Mouse (Mus musculus) embryonic facial prominence, embryonic 14.5 days (tissue): ENCODE measurements at regions not wholly inside any gene's neighbourhood (a gene's known extent, or its start where the extent isn't known, plus 50 kb on each side); places are given as distances from the start of the nearest gene placed in this dataset.

Experiments
- ATAC-seq: fragments of 200-750 bp; cut with Nextera tagmentation; 2 replicates; pipeline ENCODE4 v1.8.0; 2017; ENCODE audit warnings: low read depth, moderate number of reproducible peaks, moderate TSS enrichment
- DNase-seq: peaks from one replicate; pipeline ENCODE4 v3.0.0-alpha.2; 2015; ENCODE audit warnings: low spot score
- H3K27ac ChIP-seq: fragments of 300-500 bp; sonication (generic); replicated peaks from 2 replicates; pipeline ENCODE4 v1.5.1; 2014; ENCODE audit warnings: low read depth, mild to moderate bottlenecking, low read length, moderate library complexity
- H3K27me3 ChIP-seq: fragments of 300-500 bp; sonication (generic); replicated peaks from 2 replicates; pipeline ENCODE4 v1.6.1; 2014; ENCODE audit warnings: low read length; ENCODE audit not compliant: control insufficient read depth, insufficient read depth
- H3K36me3 ChIP-seq: fragments of 300-500 bp; sonication (generic); 2 replicates; pipeline ENCODE4 v1.6.1; 2014; ENCODE audit warnings: low read length, mixed read lengths; ENCODE audit not compliant: control insufficient read depth, insufficient read depth
- H3K4me1 ChIP-seq: fragments of 300-500 bp; sonication (generic); 2 replicates; pipeline ENCODE4 v1.6.1; 2014; ENCODE audit warnings: antibody characterized with exemption, low read length; ENCODE audit not compliant: control insufficient read depth, insufficient read depth
- H3K4me2 ChIP-seq: fragments of 300-500 bp; sonication (generic); 2 replicates; pipeline ENCODE4 v1.6.1; 2014; ENCODE audit warnings: low read depth, mild to moderate bottlenecking, low read length, moderate library complexity, mixed read lengths
- H3K4me3 ChIP-seq: fragments of 300-500 bp; sonication (generic); 2 replicates; pipeline ENCODE4 v1.5.1; 2014; ENCODE audit warnings: low read depth, mild to moderate bottlenecking, low read length
- H3K9ac ChIP-seq: fragments of 300-500 bp; sonication (generic); 2 replicates; pipeline ENCODE4 v1.6.1; 2014; ENCODE audit warnings: low read depth, mild to moderate bottlenecking, low read length, moderate library complexity, mixed read lengths
- H3K9me3 ChIP-seq: fragments of 300-500 bp; sonication (generic); 2 replicates; pipeline ENCODE4 v1.6.1; 2016; ENCODE audit warnings: low read length; ENCODE audit not compliant: control insufficient read depth
- WGBS: fragments of 180-500 bp; shearing (Covaris S2); extraction: QIAGEN DNeasy Blood & Tissue Kit; methylation state at CpG from one replicate; pipeline ENCODE4 v1.1.7; 2014; 5-methylcytosine and 5-hydroxymethylcytosine counted together

GRCm38 (mm10) chr10:54858075-54858474 is 781.7 kb upstream of the Man1a start:
- no peak overlapping the region for H3K4me3 ChIP-seq
- no peaks in the 10 kb centered on the region for H3K4me1 ChIP-seq
- H3K9me3 ChIP-seq: no peaks in the 10 kb centered on the region
- H3K4me2 ChIP-seq: no peak overlapping the region
- ATAC-seq: no peak
- DNase-seq: no peak
- H3K27me3 ChIP-seq: no peaks in the 10 kb centered on the region
- no peaks in the 10 kb centered on the region for H3K36me3 ChIP-seq
- no peak overlapping the region for H3K9ac ChIP-seq
- H3K27ac ChIP-seq: no peak overlapping the region

- Histone ChIP-seq H3K9me3 (no peaks in the 10 kb centered on the region), H3K27ac (no peak overlapping the region), H3K4me3 (no peak overlapping the region), H3K27me3 (no peaks in the 10 kb centered on the region), H3K4me2 (no peak overlapping the region), H3K9ac (no peak overlapping the region), H3K36me3 (no peaks in the 10 kb centered on the region), H3K4me1 (no peaks in the 10 kb centered on the region)
- DNase-seq: no peak
- WGBS: 89% methylated on average over 2 of the region's 2 CpGs
- no peak for ATAC-seq
These were observed 765.2 kb upstream of the Man1a start for GRCm38 (mm10) chr10:54841591-54841990.

GRCm38 (mm10) chr10:54839008-54839407 is 762.6 kb upstream of the Man1a start:
- Histone ChIP-seq H3K4me3 (no peak overlapping the region), H3K27ac (no peak overlapping the region), H3K4me1 (no peaks in the 10 kb centered on the region), H3K4me2 (no peak overlapping the region), H3K36me3 (no peaks in the 10 kb centered on the region), H3K27me3 (no peaks in the 10 kb centered on the region), H3K9ac (no peak overlapping the region), H3K9me3 (no peaks in the 10 kb centered on the region)
- no peak for ATAC-seq
- DNase-seq: no peak

- no peak for ATAC-seq
These were observed 738.3 kb upstream of the Man1a start for GRCm38 (mm10) chr10:54814604-54815122.

GRCm38 (mm10) chr10:54799478-54800196 is 723.2 kb upstream of the Man1a start:
- no peak overlapping the region for H3K9ac ChIP-seq
- ATAC-seq (no peak), DNase-seq (peak; percentile 2)
- H3K36me3 ChIP-seq: no peaks in the 10 kb centered on the region
- H3K27ac ChIP-seq: no peak overlapping the region
- no peaks in the 10 kb centered on the region for H3K27me3 ChIP-seq
- WGBS: 62% methylated on average over 9 of the region's 9 CpGs
- H3K4me3 ChIP-seq: no peak overlapping the region
- H3K4me1 ChIP-seq: no peaks in the 10 kb centered on the region
- H3K9me3 ChIP-seq: no peaks in the 10 kb centered on the region
- no peak overlapping the region for H3K4me2 ChIP-seq

More at GRCm38 (mm10) chr10:54814604-54815122, 738.3 kb upstream of the Man1a start:
- Histone ChIP-seq H3K27ac (no peak overlapping the region), H3K4me3 (no peak overlapping the region), H3K4me2 (no peak overlapping the region), H3K4me1 (no peaks in the 10 kb centered on the region), H3K9me3 (no peaks in the 10 kb centered on the region), H3K9ac (no peak overlapping the region), H3K27me3 (no peaks in the 10 kb centered on the region), H3K36me3 (no peaks in the 10 kb centered on the region)
- no peak for DNase-seq
- WGBS: 91% methylated on average over 2 of the region's 2 CpGs

GRCm38 (mm10) chr10:54797306-54797705 is 720.9 kb upstream of the Man1a start:
- H3K4me2 ChIP-seq: no peak overlapping the region
- no peak for ATAC-seq

GRCm38 (mm10) chr10:54761084-54761483 is 684.7 kb upstream of the Man1a start:
- no peaks in the 10 kb centered on the region for H3K27me3 ChIP-seq
- no peak for DNase-seq
- no peak overlapping the region for H3K4me2 ChIP-seq
- ATAC-seq: no peak
- H3K36me3 ChIP-seq: no peaks in the 10 kb centered on the region
- H3K4me3 ChIP-seq: no peak overlapping the region
- H3K4me1 ChIP-seq: no peaks in the 10 kb centered on the region
- no peak overlapping the region for H3K9ac ChIP-seq
- no peaks in the 10 kb centered on the region for H3K9me3 ChIP-seq
- 93% methylated on average over 2 of the region's 2 CpGs for WGBS
- no peak overlapping the region for H3K27ac ChIP-seq

More at GRCm38 (mm10) chr10:54797306-54797705, 720.9 kb upstream of the Man1a start:
- DNase-seq: no peak
- H3K4me1 ChIP-seq: no peaks in the 10 kb centered on the region
- H3K9ac ChIP-seq: no peak overlapping the region
- no peak overlapping the region for H3K4me3 ChIP-seq
- H3K27me3 ChIP-seq: no peaks in the 10 kb centered on the region
- no peaks in the 10 kb centered on the region for H3K9me3 ChIP-seq
- WGBS: 61% methylated on average over 2 of the region's 2 CpGs
- no peaks in the 10 kb centered on the region for H3K36me3 ChIP-seq
- no peak overlapping the region for H3K27ac ChIP-seq

GRCm38 (mm10) chr10:54749239-54749638 is 672.8 kb upstream of the Man1a start:
- Histone ChIP-seq H3K4me2 (no peak overlapping the region), H3K27me3 (no peaks in the 10 kb centered on the region), H3K36me3 (no peaks in the 10 kb centered on the region), H3K9me3 (no peaks in the 10 kb centered on the region), H3K27ac (no peak overlapping the region), H3K4me1 (no peaks in the 10 kb centered on the region), H3K4me3 (no peak overlapping the region), H3K9ac (no peak overlapping the region)
- WGBS: 62% methylated on average over 2 of the region's 2 CpGs
- ATAC-seq: no peak
- DNase-seq: no peak

GRCm38 (mm10) chr10:54737108-54737507 is 660.7 kb upstream of the Man1a start:
- no peaks in the 10 kb centered on the region for H3K4me1 ChIP-seq
- DNase-seq: no peak
- no peaks in the 10 kb centered on the region for H3K27me3 ChIP-seq
- H3K9me3 ChIP-seq: no peaks in the 10 kb centered on the region
- no peak for ATAC-seq
- H3K4me3 ChIP-seq: no peak overlapping the region
- H3K9ac ChIP-seq: no peak overlapping the region
- H3K4me2 ChIP-seq: no peak overlapping the region
- no peak overlapping the region for H3K27ac ChIP-seq
- no peaks in the 10 kb centered on the region for H3K36me3 ChIP-seq
